ENCODE assay signal across 8 mouse cellular contexts in genomic region chr11:120951237-120951636, GRCm38 (mm10). TPM values are rescaled to one million over a fixed set of nuclear protein-coding genes. Genes with fewer than 3 reads are reported as not detected.
DNase-seq lines count a peak whose midpoint lies in the region; ATAC-seq lines count a peak whose summit lies in the region.

No protein-coding gene starts in this region.

- peaks cover 8% of the 10 kb centered on the region for H3K36me3 ChIP-seq in kidney, embryonic 14.5 days (ENCODE audit: control insufficient read depth, insufficient read depth, low read length)
- peaks cover 10% of the 10 kb centered on the region for H3K36me3 ChIP-seq in hindbrain, embryonic 12.5 days
- H3K36me3 ChIP-seq in midbrain, embryonic 12.5 days, result peaks cover 9% of the 10 kb centered on the region

- peak overlapping the region; percentile 66; the same call in 1 of the 2 replicates for H3K9ac ChIP-seq in kidney, embryonic 14.5 days (ENCODE audit: low read depth, low read length)
- H3K9ac ChIP-seq in hindbrain, embryonic 12.5 days, result peak overlapping the region; percentile 49
- peak overlapping the region; percentile 39 for H3K9ac ChIP-seq in midbrain, embryonic 12.5 days (replicated peaks)

- WGBS in kidney, embryonic 14.5 days, result 25% methylated on average over 8 of the region's 8 CpGs
- 18% methylated on average over 8 of the region's 8 CpGs for WGBS in hindbrain, embryonic 12.5 days
- 14% methylated on average over 8 of the region's 8 CpGs for WGBS in midbrain, embryonic 12.5 days

- no peaks in the 10 kb centered on the region for H3K9me3 ChIP-seq in kidney, embryonic 14.5 days (ENCODE audit: control insufficient read depth, low read length)
- no peaks in the 10 kb centered on the region for H3K9me3 ChIP-seq in hindbrain, embryonic 12.5 days (replicated peaks)
- H3K9me3 ChIP-seq in midbrain, embryonic 12.5 days, result no peaks in the 10 kb centered on the region

- H3K4me2 ChIP-seq in kidney, embryonic 14.5 days (replicated peaks; ENCODE audit: low read depth, low read length), result peak overlapping the region; percentile 73
- peak overlapping the region; percentile 63 for H3K4me2 ChIP-seq in hindbrain, embryonic 12.5 days (replicated peaks)
- peak overlapping the region; percentile 66 for H3K4me2 ChIP-seq in midbrain, embryonic 12.5 days (replicated peaks)

- no peak for DNase-seq in kidney, postnatal 4 days
- DNase-seq in layer of hippocampus, adult 9-10 months (ENCODE audit: low spot score), result no peak
- no peak for DNase-seq in urinary bladder, postnatal 36 days (ENCODE audit: low spot score in 2 of 2)
- no peak for DNase-seq in adrenal gland, adult (ENCODE audit: inconsistent age in 2 of 2, low spot score in 1 of 2)

- peaks cover 28% of the 10 kb centered on the region for H3K4me1 ChIP-seq in kidney, embryonic 14.5 days (ENCODE audit: control insufficient read depth, insufficient read depth, low read length)
- peaks cover 10% of the 10 kb centered on the region for H3K4me1 ChIP-seq in brown adipose tissue, adult 24 weeks (ENCODE audit: control insufficient read depth, insufficient read depth, insufficient read length, low read length)
- H3K4me1 ChIP-seq in hindbrain, embryonic 12.5 days, result peaks cover 36% of the 10 kb centered on the region
- peaks cover 38% of the 10 kb centered on the region for H3K4me1 ChIP-seq in midbrain, embryonic 12.5 days

- H3K27me3 ChIP-seq in kidney, embryonic 14.5 days (ENCODE audit: control insufficient read depth, insufficient read depth, low read length), result no peaks in the 10 kb centered on the region
- peaks cover 29% of the 10 kb centered on the region for H3K27me3 ChIP-seq in hindbrain, embryonic 12.5 days
- peaks cover 36% of the 10 kb centered on the region for H3K27me3 ChIP-seq in midbrain, embryonic 12.5 days

- peak overlapping the region; percentile 42; the same call in 1 of the 2 replicates for H3K27ac ChIP-seq in kidney, embryonic 14.5 days (ENCODE audit: low read depth, low read length)
- H3K27ac ChIP-seq in brown adipose tissue, adult 24 weeks (replicated peaks; ENCODE audit: low read depth, low read length), result no peak overlapping the region
- H3K27ac ChIP-seq in hindbrain, embryonic 12.5 days, result peak overlapping the region; percentile 30; the same call in 1 of the 2 replicates
- H3K27ac ChIP-seq in midbrain, embryonic 12.5 days (replicated peaks), result peak overlapping the region; percentile 77

- no peak; the same call in 1 of the 2 replicates for ATAC-seq in kidney, embryonic 14.5 days (ENCODE audit: low FRiP score, low TSS enrichment)
- peak; percentile 57; the same call in 1 of the 2 replicates for ATAC-seq in hindbrain, embryonic 12.5 days (ENCODE audit: low FRiP score)
- peak; percentile 35 for ATAC-seq in midbrain, embryonic 12.5 days (ENCODE audit: low FRiP score, low read depth)

- peak overlapping the region; percentile 57 for H3K4me3 ChIP-seq in kidney, embryonic 14.5 days (ENCODE audit: low read length)
- H3K4me3 ChIP-seq in brown adipose tissue, adult 24 weeks (ENCODE audit: insufficient read depth, low read depth, low read length), result peak overlapping the region; percentile 49
- peak overlapping the region; percentile 41 for H3K4me3 ChIP-seq in hindbrain, embryonic 12.5 days
- peak overlapping the region; percentile 48 for H3K4me3 ChIP-seq in midbrain, embryonic 12.5 days

RNA-seq across cellular contexts. Expression of gene Slc16a3, which starts 3.0 kb away (rescaled TPM):
- polyA plus RNA-seq in kidney, embryonic 14.5 days (2014; fragmentation: Nextera tagmentation; extraction: Ambion mirVana), result 21.8 and 21.9 TPM in 2 replicates
- 1.6 and 2.2 TPM in 2 replicates for polyA plus RNA-seq in brown adipose tissue, adult 24 weeks (2012; ENCODE audit: insufficient read depth, insufficient read length, missing spikeins)
- 43.9 and 45.9 TPM in 2 replicates for polyA plus RNA-seq in hindbrain, embryonic 12.5 days (2016; fragmentation: Nextera tagmentation; extraction: Ambion mirVana)
- 27.1 and 29.4 TPM in 2 replicates for polyA plus RNA-seq in midbrain, embryonic 12.5 days (2016; fragmentation: Nextera tagmentation; extraction: Ambion mirVana)

RNA-seq across cellular contexts. Expression of gene Ccdc57, which starts 18.6 kb away (rescaled TPM):
- polyA plus RNA-seq in kidney, embryonic 14.5 days (2014; fragmentation: Nextera tagmentation; extraction: Ambion mirVana), result 5.0 and 9.2 TPM in 2 replicates
- 7.1 and 11.1 TPM in 2 replicates for polyA plus RNA-seq in brown adipose tissue, adult 24 weeks (2012; ENCODE audit: insufficient read depth, insufficient read length, missing spikeins)
- 6.0 TPM in 2 replicates for polyA plus RNA-seq in hindbrain, embryonic 12.5 days (2016; fragmentation: Nextera tagmentation; extraction: Ambion mirVana)
- polyA plus RNA-seq in midbrain, embryonic 12.5 days (2016; fragmentation: Nextera tagmentation; extraction: Ambion mirVana), result 5.9 and 6.3 TPM in 2 replicates

RNA-seq across cellular contexts. Expression of gene Csnk1d, which starts 39.9 kb away (rescaled TPM):
- 49.8 and 78.9 TPM in 2 replicates for polyA plus RNA-seq in kidney, embryonic 14.5 days (2014; fragmentation: Nextera tagmentation; extraction: Ambion mirVana)
- 33.8 and 36.5 TPM in 2 replicates for polyA plus RNA-seq in brown adipose tissue, adult 24 weeks (2012; ENCODE audit: insufficient read depth, insufficient read length, missing spikeins)
- polyA plus RNA-seq in hindbrain, embryonic 12.5 days (2016; fragmentation: Nextera tagmentation; extraction: Ambion mirVana), result 171 TPM in 2 replicates
- 167 and 170 TPM in 2 replicates for polyA plus RNA-seq in midbrain, embryonic 12.5 days (2016; fragmentation: Nextera tagmentation; extraction: Ambion mirVana)
